8 mouse cellular contexts compared by ENCODE assay signal in the genomic region with DNA sequence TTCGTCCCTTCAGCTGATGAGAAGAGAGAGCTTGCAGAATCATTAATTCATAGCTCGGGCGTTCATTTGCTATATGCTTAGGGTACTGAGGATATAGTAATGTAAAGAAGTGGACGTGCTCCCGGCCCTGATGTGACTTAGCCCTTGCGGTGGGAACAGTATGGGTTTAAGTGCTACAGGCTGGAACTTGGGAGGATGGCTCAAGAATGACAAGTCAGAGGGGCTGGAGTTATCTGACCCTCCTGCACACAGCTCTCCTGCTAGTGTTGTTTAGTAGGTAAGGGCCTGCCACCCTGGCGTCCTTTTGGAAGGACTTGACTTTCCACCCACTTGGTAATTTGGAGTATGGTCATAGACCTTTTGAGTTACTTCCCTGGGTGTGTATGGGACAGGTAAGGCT. TPM values are rescaled to one million over a fixed set of nuclear protein-coding genes. Genes with fewer than 3 reads are reported as not detected.
A peak's percentile ranks its signal among the peaks of the same experiment; 100 is the strongest.
DNase-seq lines count a peak whose midpoint lies in the region; ATAC-seq and TF ChIP-seq lines count a peak whose summit lies in the region.

No protein-coding gene starts in this region.

- DNase-seq in gastrocnemius, adult 2 months, result no peak
- no peak for DNase-seq in gastrocnemius, adult 18-20 months (ENCODE audit: low spot score)
- no peak for DNase-seq in forebrain, embryonic 14.5 days (ENCODE audit: low spot score)
- no peak for DNase-seq in liver, embryonic 14.5 days (ENCODE audit: low read depth in 3 of 3, low spot score in 3 of 3)
- DNase-seq in right cerebral cortex, adult 18-20 months, result no peak
- no peak for DNase-seq in frontal cortex, postnatal 14 days (ENCODE audit: low spot score in 2 of 2)

- H3K4me1 ChIP-seq in forebrain, embryonic 14.5 days (ENCODE audit: control insufficient read depth, insufficient read depth, low read length), result peaks cover 18% of the 10 kb centered on the region
- peaks cover 48 to 50% of the 10 kb centered on the region in 2 experiments for H3K4me1 ChIP-seq in liver, embryonic 14.5 days (replicated peaks; ENCODE audit: control insufficient read depth in 2 of 2, insufficient read depth in 2 of 2, low read length in 1 of 2)

- no peak for ATAC-seq in forebrain, embryonic 14.5 days
- ATAC-seq in liver, embryonic 14.5 days (ENCODE audit: insufficient read depth), result no peak
- no peak for ATAC-seq in monocyte, adult 5-6 weeks (replicated peaks; ENCODE audit: insufficient number of reproducible peaks, low FRiP score, low TSS enrichment, poor library complexity, severe bottlenecking)

- TF ChIP-seq CTCF in gastrocnemius, adult 2 months (IDR thresholded peaks at IDR 0.05), result no peak
- TF ChIP-seq CTCF in C2C12 (IDR thresholded peaks at IDR 0.05; ENCODE audit: control insufficient read depth, insufficient read depth, insufficient read length), result no peak
- no peak for TF ChIP-seq CTCF in liver, embryonic 14.5 days (IDR thresholded peaks at IDR 0.05; ENCODE audit: low read depth)

- peak overlapping the region; percentile 99 for H3K9ac ChIP-seq in forebrain, embryonic 14.5 days (ENCODE audit: low read length)
- H3K9ac ChIP-seq in liver, embryonic 14.5 days (replicated peaks), result peak overlapping the region; percentile 98

- peak overlapping the region; percentile 93 for H3K27ac ChIP-seq in gastrocnemius, adult 2 months
- no peak overlapping the region for H3K27ac ChIP-seq in forebrain, embryonic 14.5 days (ENCODE audit: low read depth, low read length)
- peak overlapping the region; percentile 92 for H3K27ac ChIP-seq in liver, embryonic 14.5 days

- no peak for TF ChIP-seq EP300 in liver, embryonic 14.5 days (IDR thresholded peaks at IDR 0.05; ENCODE audit: low read depth)

- peaks cover 57% of the 10 kb centered on the region for H3K79me2 ChIP-seq in C2C12 (ENCODE audit: control insufficient read depth, insufficient read depth)

- peak overlapping the region; percentile 60 for H3ac ChIP-seq in C2C12 (ENCODE audit: control insufficient read depth, insufficient read length, low read depth)

- H3K27me3 ChIP-seq in C2C12 (ENCODE audit: control insufficient read depth, insufficient read depth, insufficient read length), result no peaks in the 10 kb centered on the region
- no peaks in the 10 kb centered on the region for H3K27me3 ChIP-seq in forebrain, embryonic 14.5 days (replicated peaks; ENCODE audit: control insufficient read depth, insufficient read depth, low read length)
- no peaks in the 10 kb centered on the region for H3K27me3 ChIP-seq in liver, embryonic 14.5 days (ENCODE audit: control insufficient read depth, insufficient read depth, low read length)

- H3K4me2 ChIP-seq in forebrain, embryonic 14.5 days (ENCODE audit: low read length), result peak overlapping the region; percentile 96
- peak overlapping the region; percentile 74 for H3K4me2 ChIP-seq in liver, embryonic 14.5 days (ENCODE audit: low read depth)

- peaks cover 46% of the 10 kb centered on the region for H3K79me3 ChIP-seq in C2C12 (ENCODE audit: low read depth)

- H3K4me3 ChIP-seq in gastrocnemius, adult 2 months, result peak overlapping the region; percentile 77
- H3K4me3 ChIP-seq in C2C12 (ENCODE audit: insufficient read depth, poor library complexity, severe bottlenecking), result peak overlapping the region; percentile 74
- H3K4me3 ChIP-seq in forebrain, embryonic 14.5 days (ENCODE audit: low read depth, low read length), result peak overlapping the region; percentile 88
- peak overlapping the region; percentile 91 to 93 for H3K4me3 ChIP-seq in liver, embryonic 14.5 days (ENCODE audit: insufficient read depth in 1 of 2, low read depth in 2 of 2, low read length in 2 of 2)

- intact Hi-C loops in gastrocnemius, adult 2 months (cut with DNase I), result no loop called here

- no peaks in the 10 kb centered on the region for H3K9me3 ChIP-seq in forebrain, embryonic 14.5 days (replicated peaks; ENCODE audit: control insufficient read depth, low read length)
- no peaks in the 10 kb centered on the region for H3K9me3 ChIP-seq in liver, embryonic 14.5 days (ENCODE audit: control insufficient read depth, low read length)

- 44% methylated on average over 7 of the region's 7 CpGs for WGBS in forebrain, embryonic 14.5 days
- WGBS in liver, embryonic 14.5 days (ENCODE audit: insufficient replicate concordance), result 10% methylated on average over 7 of the region's 7 CpGs

- no peaks in the 10 kb centered on the region for H3K36me3 ChIP-seq in C2C12 (ENCODE audit: control insufficient read depth, insufficient read depth)
- H3K36me3 ChIP-seq in forebrain, embryonic 14.5 days (ENCODE audit: control insufficient read depth, insufficient read depth, low read length), result no peaks in the 10 kb centered on the region
- H3K36me3 ChIP-seq in liver, embryonic 14.5 days (replicated peaks; ENCODE audit: control insufficient read depth, insufficient read depth, low read depth), result peaks cover 3% of the 10 kb centered on the region; the same call in 1 of the 2 replicates

TF ChIP-seq in C2C12, 6 proteins besides CTCF, POLR2A, EP300 and RAD21:
- no peak for TF ChIP-seq MYOG (IDR thresholded peaks at IDR 0.05; ENCODE audit: control insufficient read depth, extremely low read depth, insufficient read length)
TF ChIP-seq in C2C12: peak in this region for 0.

RNA-seq across cellular contexts. Expression of a gene that starts 0.9 kb away (rescaled TPM):
- 10 to 100 TPM; 60.8 to 77.6 TPM for total RNA-seq in gastrocnemius, adult 2 months (2021)
- 10 to 100 TPM; 65.2 to 76.7 TPM for total RNA-seq in gastrocnemius, adult 18-20 months (2021)
- 23.4 TPM for polyA plus RNA-seq in C2C12 (2012; fragmentation: generic; extraction: Trizol)
- polyA plus RNA-seq in forebrain, embryonic 14.5 days (2014; fragmentation: Nextera tagmentation; extraction: Ambion mirVana), result 137 and 145 TPM in 2 replicates
- polyA plus RNA-seq in liver, embryonic 14.5 days (2012; rRNA removed), result 80.7 and 117 TPM in 2 replicates
- polyA plus RNA-seq in liver, embryonic 14.5 days (2014; fragmentation: Nextera tagmentation; extraction: Ambion mirVana), result 353 and 363 TPM in 2 replicates
- total RNA-seq in monocyte, adult 5-6 weeks (2017), result 60.5 to 111 TPM (median 83.4 TPM) in 3 replicates

RNA-seq across cellular contexts. Expression of a gene that starts 18.7 kb away (rescaled TPM):
- not detected for total RNA-seq in gastrocnemius, adult 2 months (2021)
- total RNA-seq in gastrocnemius, adult 18-20 months (2021), result not detected
- not detected for polyA plus RNA-seq in C2C12 (2012; fragmentation: generic; extraction: Trizol)
- polyA plus RNA-seq in forebrain, embryonic 14.5 days (2014; fragmentation: Nextera tagmentation; extraction: Ambion mirVana), result not detected in 2 replicates
- polyA plus RNA-seq in liver, embryonic 14.5 days (2012; rRNA removed), result 0.13 and 0.19 TPM in 2 replicates
- polyA plus RNA-seq in liver, embryonic 14.5 days (2014; fragmentation: Nextera tagmentation; extraction: Ambion mirVana), result 0.33 and 0.38 TPM in 2 replicates
- not detected in 3 replicates for total RNA-seq in monocyte, adult 5-6 weeks (2017)

RNA-seq across cellular contexts. Expression of a gene that starts 41.1 kb away (rescaled TPM):
- 100 to 1,000 TPM; 187 to 209 TPM for total RNA-seq in gastrocnemius, adult 2 months (2021)
- 100 to 1,000 TPM; 229 TPM for total RNA-seq in gastrocnemius, adult 18-20 months (2021)
- 300 TPM for polyA plus RNA-seq in C2C12 (2012; fragmentation: generic; extraction: Trizol)
- 258 and 290 TPM in 2 replicates for polyA plus RNA-seq in forebrain, embryonic 14.5 days (2014; fragmentation: Nextera tagmentation; extraction: Ambion mirVana)
- 75.8 and 90.5 TPM in 2 replicates for polyA plus RNA-seq in liver, embryonic 14.5 days (2012; rRNA removed)
- 196 and 199 TPM in 2 replicates for polyA plus RNA-seq in liver, embryonic 14.5 days (2014; fragmentation: Nextera tagmentation; extraction: Ambion mirVana)
- 48.4 to 102 TPM (median 64.0 TPM) in 3 replicates for total RNA-seq in monocyte, adult 5-6 weeks (2017)

RNA-seq across cellular contexts. Expression of a gene that starts 41.2 kb away (rescaled TPM):
- 10 to 100 TPM; 21.4 to 22.0 TPM for total RNA-seq in gastrocnemius, adult 2 months (2021)
- 10 to 100 TPM; 25.3 to 28.9 TPM for total RNA-seq in gastrocnemius, adult 18-20 months (2021)
- 8.3 TPM for polyA plus RNA-seq in C2C12 (2012; fragmentation: generic; extraction: Trizol)
- 41.0 and 43.2 TPM in 2 replicates for polyA plus RNA-seq in forebrain, embryonic 14.5 days (2014; fragmentation: Nextera tagmentation; extraction: Ambion mirVana)
- 4.4 and 6.0 TPM in 2 replicates for polyA plus RNA-seq in liver, embryonic 14.5 days (2012; rRNA removed)
- 12.6 and 17.0 TPM in 2 replicates for polyA plus RNA-seq in liver, embryonic 14.5 days (2014; fragmentation: Nextera tagmentation; extraction: Ambion mirVana)
- total RNA-seq in monocyte, adult 5-6 weeks (2017), result 89.5 to 191 TPM (median 132 TPM) in 3 replicates
